Mouse (Mus musculus) cortical plate, adult 2 months (tissue): ENCODE measurements around the gene Scaf1. TPM values are rescaled to one million over a fixed set of nuclear protein-coding genes. Genes with fewer than 3 reads are reported as not detected.
A peak's percentile ranks its signal among the peaks of the same experiment; 100 is the strongest.

ENCODE experiments used
- H3K27ac ChIP-seq: fragments of 200-500 bp; 2 replicates; pipeline ENCODE4 v1.5.1; 2012; ENCODE audit warnings: low read length, control low read depth, inconsistent platforms; ENCODE audit not compliant: insufficient read depth
- H3K4me1 ChIP-seq: fragments of 200-500 bp; 2 replicates; pipeline ENCODE4 v1.6.1; 2011; ENCODE audit warnings: low read length; ENCODE audit not compliant: control insufficient read depth, insufficient read depth
- H3K4me3 ChIP-seq: fragments of 200-500 bp; 2 replicates; pipeline ENCODE4 v1.5.1; 2011; ENCODE audit warnings: mild to moderate bottlenecking, low read length, control low read depth; ENCODE audit not compliant: insufficient read depth
- CTCF ChIP-seq: fragments of 200-500 bp; IDR thresholded peaks from 2 replicates; pipeline ENCODE4 v1.5.1; 2011; ENCODE audit warnings: mild to moderate bottlenecking, control low read depth, low read length; ENCODE audit not compliant: insufficient read depth; ENCODE audit errors: extremely low read depth
- POLR2A ChIP-seq: fragments of 200-500 bp; IDR thresholded peaks from 2 replicates; pipeline ENCODE4 v1.6.1; 2011; ENCODE audit warnings: mild to moderate bottlenecking, low read length, control low read depth; ENCODE audit not compliant: insufficient read depth; ENCODE audit errors: extremely low read depth
- polyA plus RNA-seq: library from polyadenylated mRNA; depleted of rRNA; stranded (reverse); fragments of >200 nt; gene quantifications from 2 replicates; pipeline ENCODE4 v1.2.3, GENCODE M21; 2012

Scaf1 gene
- polyA plus RNA-seq, 1 experiment = 126 TPM

DNA sequence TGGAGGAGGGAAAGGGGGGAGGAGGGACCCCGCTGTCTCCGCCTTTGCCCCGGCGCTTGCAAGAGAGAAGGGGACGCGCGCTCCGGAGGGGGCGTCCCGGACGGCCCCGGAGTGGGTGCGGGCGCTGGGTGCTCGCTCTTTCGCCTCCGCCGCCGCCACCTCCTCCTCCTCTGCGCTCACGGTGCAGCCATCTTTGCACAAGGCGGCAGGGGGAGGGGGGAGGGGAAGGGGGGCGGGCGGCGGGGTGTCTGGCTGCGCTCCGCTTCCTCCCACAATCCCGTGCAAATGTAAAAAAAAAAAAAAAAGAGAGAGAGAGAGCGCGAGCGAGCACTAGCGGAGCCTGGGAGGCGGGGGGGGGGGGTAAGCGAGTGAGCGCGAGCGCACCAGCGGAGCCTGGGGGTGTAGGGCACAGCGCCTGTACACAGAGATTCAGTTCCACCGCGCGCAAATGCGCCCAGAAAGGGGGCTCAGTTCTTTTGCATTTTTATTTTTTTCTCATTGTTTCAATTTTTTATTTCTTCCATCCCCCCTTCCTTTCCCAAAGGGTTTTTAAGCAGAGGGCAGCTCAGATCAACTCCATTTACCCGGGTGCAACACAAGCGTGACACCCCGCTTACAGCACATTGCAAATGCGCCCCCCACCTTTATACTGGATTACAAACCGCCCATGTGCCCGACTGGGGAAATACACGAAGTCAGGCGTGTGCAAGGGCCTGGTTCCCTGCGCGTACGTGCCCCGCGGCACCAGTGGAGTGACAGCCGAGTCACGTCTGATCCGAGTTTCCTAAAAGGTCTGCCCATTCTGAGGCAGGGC, 37.2 kb upstream of the Scaf1 start:
- Histone ChIP-seq H3K4me3 (peak overlapping the region; percentile 47), H3K27ac (peak overlapping the region; percentile 98), H3K4me1 (no peaks in the 10 kb centered on the region)
- TF ChIP-seq POLR2A = peak; percentile 49; the same call in 1 of the 2 replicates
- TF ChIP-seq CTCF = no peak

DNA sequence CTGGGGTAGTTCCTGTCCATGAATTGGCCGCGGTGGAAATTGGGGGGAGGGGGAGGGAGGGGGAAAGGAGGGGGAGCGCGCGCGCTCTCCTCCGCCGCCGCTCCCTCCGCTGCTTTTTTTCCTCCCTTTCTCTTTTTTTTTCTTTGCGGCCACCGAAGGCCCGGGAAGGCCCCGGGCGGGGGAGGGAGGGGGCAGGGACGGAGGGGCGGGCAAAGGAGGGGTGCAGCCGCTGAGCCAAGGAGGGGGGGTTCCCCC, 36.6 kb upstream of the Scaf1 start, which contains the start of gene Prr12:
Gene Prr12, minus strand, starts transcription at position 20 of the 255 bp plus-strand sequence.
- Histone ChIP-seq H3K4me1 (no peaks in the 10 kb centered on the region), H3K4me3 (peak within 1 kb of the TSS; percentile 47), H3K27ac (peak within 1 kb of the TSS; percentile 98)
- TF ChIP-seq CTCF = no peak
- no peak for TF ChIP-seq POLR2A

GRCm38 (mm10) chr7:45052181-45052861, 36.2 kb upstream of the Scaf1 start:
- Histone ChIP-seq H3K4me3 (peak overlapping the region; percentile 47), H3K4me1 (no peaks in the 10 kb centered on the region), H3K27ac (peak overlapping the region; percentile 90)
- no peak for TF ChIP-seq POLR2A
- TF ChIP-seq CTCF = no peak

- Histone ChIP-seq H3K27ac (no peak overlapping the region), H3K4me3 (peak overlapping the region; percentile 47), H3K4me1 (no peaks in the 10 kb centered on the region)
- TF ChIP-seq CTCF = no peak
- TF ChIP-seq POLR2A = no peak
Measured at GRCm38 (mm10) chr7:45051601-45051974, 35.4 kb upstream of the Scaf1 start.

DNA sequence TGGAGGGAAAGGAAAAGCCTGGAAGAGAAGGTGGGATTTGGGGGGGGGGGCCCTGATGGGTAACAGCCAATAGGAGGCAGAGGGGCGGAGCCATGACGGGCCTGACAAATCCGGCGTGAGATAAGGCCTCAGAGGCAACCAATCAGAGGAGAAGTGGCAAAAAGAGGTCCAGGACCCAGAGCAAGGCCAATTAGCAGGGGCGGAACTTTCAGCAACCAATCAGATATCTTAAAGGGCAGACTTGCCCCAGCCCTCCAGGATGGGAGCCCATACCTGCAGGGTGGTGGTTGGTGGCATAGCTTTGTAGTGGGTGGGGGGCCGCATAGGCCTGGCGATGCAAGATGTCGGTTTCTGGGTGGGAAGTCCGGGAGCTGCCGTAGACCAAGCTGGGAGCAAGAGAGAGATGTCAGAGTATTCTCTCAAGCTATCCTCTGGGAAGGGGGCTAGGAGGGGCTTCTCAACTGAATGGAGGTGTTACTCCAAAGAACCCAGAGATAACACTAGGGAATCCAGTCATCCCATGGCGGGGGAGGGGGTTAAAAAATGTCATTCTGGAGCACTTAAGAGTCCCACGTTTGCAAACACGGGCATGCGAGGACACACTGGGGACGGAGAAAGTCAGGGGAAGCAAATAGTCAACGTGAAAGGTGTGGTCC, 34.9 kb upstream of the Scaf1 start:
- Histone ChIP-seq H3K27ac (no peak overlapping the region), H3K4me1 (no peaks in the 10 kb centered on the region), H3K4me3 (peak overlapping the region; percentile 47)
- TF ChIP-seq POLR2A = no peak
- TF ChIP-seq CTCF = no peak

- no peak overlapping the region for H3K27ac ChIP-seq
- TF ChIP-seq CTCF (no peak), POLR2A (no peak)
- H3K4me1 ChIP-seq = no peaks in the 10 kb centered on the region
- no peak overlapping the region for H3K4me3 ChIP-seq
Measured at GRCm38 (mm10) chr7:45048923-45049657, 32.9 kb upstream of the Scaf1 start.

DNA sequence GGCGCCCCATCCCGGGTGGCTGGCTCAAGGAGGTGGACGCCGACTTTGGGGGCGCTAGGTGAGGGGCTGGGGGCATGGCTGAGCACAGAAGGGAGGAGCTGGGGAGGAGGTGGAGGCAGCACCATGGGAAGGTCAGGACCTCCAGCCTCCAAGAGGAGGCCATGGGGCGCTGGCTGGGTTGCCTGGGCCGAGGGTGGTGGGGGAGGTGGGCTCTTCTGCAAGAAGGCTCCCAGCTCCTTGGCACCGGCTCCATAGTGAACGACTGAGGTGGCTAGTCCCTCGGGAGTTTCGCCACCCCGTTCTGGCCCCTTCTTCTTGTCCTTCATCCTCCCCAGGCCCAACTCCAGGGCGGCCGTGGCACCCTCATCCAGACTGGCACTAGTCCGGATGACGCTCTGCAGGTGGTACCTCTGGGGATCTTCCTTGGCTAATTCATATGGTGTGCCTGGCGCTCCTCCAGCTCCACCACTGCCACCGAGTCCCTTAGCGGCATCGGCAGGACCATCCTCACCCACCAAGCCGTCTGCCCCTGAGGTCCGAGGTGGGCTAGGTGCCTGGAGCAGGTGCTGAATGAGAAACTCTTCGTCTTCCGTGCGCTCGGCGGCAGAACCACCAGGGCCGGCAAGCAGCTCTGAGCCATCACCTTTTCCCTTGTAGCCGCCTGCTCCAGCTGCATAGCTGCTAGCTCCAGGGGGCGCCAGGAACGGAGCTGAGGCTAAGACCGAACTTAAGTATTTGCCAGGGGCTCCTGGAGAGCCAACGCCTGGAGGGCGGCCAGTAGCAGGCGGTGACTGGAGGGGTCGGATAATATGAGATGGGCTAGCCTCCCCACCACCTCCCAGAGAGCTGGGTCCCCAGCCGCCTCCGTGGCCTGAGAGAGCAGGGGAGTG, 32.1 kb upstream of the Scaf1 start:
- TF ChIP-seq POLR2A (no peak), CTCF (no peak)
- H3K4me1 ChIP-seq = no peaks in the 10 kb centered on the region
- no peak overlapping the region for H3K27ac ChIP-seq
- no peak overlapping the region for H3K4me3 ChIP-seq

GRCm38 (mm10) chr7:45047491-45047890, 31.3 kb upstream of the Scaf1 start:
- Histone ChIP-seq H3K4me1 (no peaks in the 10 kb centered on the region), H3K27ac (no peak overlapping the region), H3K4me3 (no peak overlapping the region)
- TF ChIP-seq POLR2A = no peak
- TF ChIP-seq CTCF = no peak

DNA sequence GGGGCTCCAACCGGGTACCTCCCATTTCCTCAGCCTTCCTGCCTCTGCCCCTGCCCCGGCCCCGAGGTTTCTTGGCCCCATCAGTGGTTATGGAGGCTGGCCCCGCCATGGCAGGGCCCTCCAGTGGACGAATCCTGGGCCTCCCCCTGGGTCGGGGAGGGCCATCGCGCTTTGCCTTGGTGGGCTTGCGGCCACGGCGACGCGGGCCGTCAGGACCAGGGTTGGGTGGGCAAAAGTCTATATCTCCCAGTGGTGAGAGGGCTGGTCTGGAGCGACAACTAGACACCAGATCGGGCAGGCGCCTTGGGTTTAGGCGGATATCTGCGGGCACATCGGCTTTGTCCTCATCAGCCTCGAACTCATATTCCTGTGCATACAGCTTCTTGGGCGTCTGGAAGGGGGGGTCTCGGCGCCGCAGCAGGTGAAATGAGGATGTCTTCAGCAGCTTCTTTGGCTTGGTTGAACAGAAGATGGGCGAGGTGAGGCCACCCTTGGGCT, 30.7 kb upstream of the Scaf1 start:
- no peak overlapping the region for H3K27ac ChIP-seq
- H3K4me1 ChIP-seq = no peaks in the 10 kb centered on the region
- TF ChIP-seq POLR2A = no peak
- TF ChIP-seq CTCF = no peak

More for the DNA sequence above, 30.7 kb upstream of the Scaf1 start:
- H3K4me3 ChIP-seq = no peak overlapping the region
